Mouse (Mus musculus): Measurements from ENCODE around the gene Sf3b5.
"Not testable (repeated sequence)": the region's sequence is repeated elsewhere in the genome, so short reads cannot be mapped to it uniquely, and the experiment has no call there.

Gene Sf3b5

GRCm38 (mm10) chr10:13007876-13008736 lies 3.0 kb downstream of the Sf3b5 start:
- DNase-seq (ENCODE audit: low spot score in 2 of 2): peak; percentile 89 to 92

- no peak for DNase-seq (ENCODE audit: low spot score in 2 of 2)
Observed at GRCm38 (mm10) chr10:13008737-13009121, 3.6 kb downstream of the Sf3b5 start.

- no peak for DNase-seq (ENCODE audit: low spot score in 2 of 2)
Observed at GRCm38 (mm10) chr10:13014026-13014425, 8.9 kb downstream of the Sf3b5 start.

- DNase-seq (ENCODE audit: low spot score in 2 of 2): peak in 1 of 2 experiments; percentile 46
Observed at GRCm38 (mm10) chr10:13016573-13016972, 11.4 kb downstream of the Sf3b5 start.

- peak in 1 of 2 experiments; percentile 8 for DNase-seq (ENCODE audit: low spot score in 2 of 2)
Observed at GRCm38 (mm10) chr10:13018510-13018909, 13.4 kb downstream of the Sf3b5 start.

- DNase-seq (ENCODE audit: low spot score in 2 of 2): no peak
Observed at GRCm38 (mm10) chr10:13019026-13019425, 13.9 kb downstream of the Sf3b5 start.

- DNase-seq (ENCODE audit: low spot score in 2 of 2): no peak
Observed at GRCm38 (mm10) chr10:13022103-13022502, 17.0 kb downstream of the Sf3b5 start.

GRCm38 (mm10) chr10:13023985-13024384 lies 18.8 kb downstream of the Sf3b5 start:
- DNase-seq (ENCODE audit: low spot score in 2 of 2): not testable (repeated sequence)

GRCm38 (mm10) chr10:13027702-13028101 lies 22.6 kb downstream of the Sf3b5 start:
- DNase-seq (ENCODE audit: low spot score in 2 of 2): no peak

GRCm38 (mm10) chr10:13028215-13028614 lies 23.1 kb downstream of the Sf3b5 start:
- no peak for DNase-seq (ENCODE audit: low spot score in 2 of 2)

GRCm38 (mm10) chr10:13029416-13029815 lies 24.3 kb downstream of the Sf3b5 start:
- DNase-seq (ENCODE audit: low spot score in 2 of 2): no peak

- no peak for DNase-seq (ENCODE audit: low spot score in 2 of 2)
Observed at GRCm38 (mm10) chr10:13035270-13035669, 30.1 kb downstream of the Sf3b5 start.

GRCm38 (mm10) chr10:13039637-13040174 lies 34.6 kb downstream of the Sf3b5 start:
- DNase-seq (ENCODE audit: low spot score in 2 of 2): no peak

GRCm38 (mm10) chr10:13044659-13045058 lies 39.5 kb downstream of the Sf3b5 start:
- DNase-seq (ENCODE audit: low spot score in 2 of 2): no peak

- no peak for DNase-seq (ENCODE audit: low spot score in 2 of 2)
Observed at GRCm38 (mm10) chr10:13047816-13048215, 42.7 kb downstream of the Sf3b5 start.

GRCm38 (mm10) chr10:13056863-13057381 lies 51.8 kb downstream of the Sf3b5 start:
- no peak for DNase-seq (ENCODE audit: low spot score in 2 of 2)

Measured in frontal cortex, postnatal 25 days (tissue).